Mouse (Mus musculus) limb, embryonic 11.5 days (tissue): ENCODE measurements around the gene Mcpt4. TPM values are rescaled to one million over a fixed set of nuclear protein-coding genes. Genes with fewer than 3 reads are reported as not detected.
"Not testable (repeated sequence)": the region's sequence is repeated elsewhere in the genome, so short reads cannot be mapped to it uniquely, and the experiment has no call there.

Source experiments
- ATAC-seq: fragments of 200-750 bp; cut with Nextera tagmentation; 2 replicates; pipeline ENCODE4 v1.8.0; 2017; ENCODE audit warnings: low read depth; ENCODE audit not compliant: insufficient number of reproducible peaks, low FRiP score, low TSS enrichment
- DNase-seq: peaks from one replicate; pipeline ENCODE4 v3.0.0-alpha.2; 2015; ENCODE audit warnings: low spot score
- H3K27ac ChIP-seq: fragments of 300-500 bp; sonication (generic); replicated peaks from 2 replicates; pipeline ENCODE4 v1.5.1; 2014; ENCODE audit warnings: low read depth, mild to moderate bottlenecking, low read length
- H3K27me3 ChIP-seq: fragments of 300-500 bp; sonication (generic); 2 replicates; pipeline ENCODE4 v1.6.1; 2014; ENCODE audit warnings: mild to moderate bottlenecking, low read length, mixed read lengths; ENCODE audit not compliant: control insufficient read depth, insufficient read depth
- H3K36me3 ChIP-seq: fragments of 300-500 bp; sonication (generic); 2 replicates; pipeline ENCODE4 v1.6.1; 2014; ENCODE audit warnings: mild to moderate bottlenecking, low read length, moderate library complexity, mixed read lengths; ENCODE audit not compliant: control insufficient read depth, insufficient read depth
- H3K4me1 ChIP-seq: fragments of 300-500 bp; sonication (generic); 2 replicates; pipeline ENCODE4 v1.6.1; 2014; ENCODE audit warnings: low read length, mixed read lengths; ENCODE audit not compliant: control insufficient read depth, insufficient read depth
- H3K4me2 ChIP-seq: fragments of 300-500 bp; sonication (generic); 2 replicates; pipeline ENCODE4 v1.6.1; 2014; ENCODE audit warnings: low read depth, mild to moderate bottlenecking, moderate library complexity; ENCODE audit not compliant: severe bottlenecking
- H3K4me3 ChIP-seq: fragments of 300-500 bp; sonication (generic); 2 replicates; pipeline ENCODE4 v1.5.1; 2014; ENCODE audit warnings: low read depth, low read length
- H3K9ac ChIP-seq: fragments of 300-500 bp; sonication (generic); 2 replicates; pipeline ENCODE4 v1.6.1; 2014; ENCODE audit warnings: mild to moderate bottlenecking, low read length
- H3K9me3 ChIP-seq: fragments of 300-500 bp; sonication (generic); 2 replicates; pipeline ENCODE4 v1.6.1; 2016; ENCODE audit warnings: low read length; ENCODE audit not compliant: control insufficient read depth
- WGBS: fragments of 180-500 bp; shearing (Covaris S2); extraction: QIAGEN DNeasy Blood & Tissue Kit; methylation state at CpG from one replicate; pipeline ENCODE4 v1.1.7; 2014; 5-methylcytosine and 5-hydroxymethylcytosine counted together
- polyA plus RNA-seq: library from polyadenylated mRNA; unstranded; fragments of >200 nt; fragmentation: Nextera tagmentation; extraction: Ambion mirVana; gene quantifications from 2 replicates; pipeline ENCODE4 v1.2.1, GENCODE M21; 2014

Mcpt4 gene
- polyA plus RNA-seq, 1 experiment from 2014 or later = not detected

DNA sequence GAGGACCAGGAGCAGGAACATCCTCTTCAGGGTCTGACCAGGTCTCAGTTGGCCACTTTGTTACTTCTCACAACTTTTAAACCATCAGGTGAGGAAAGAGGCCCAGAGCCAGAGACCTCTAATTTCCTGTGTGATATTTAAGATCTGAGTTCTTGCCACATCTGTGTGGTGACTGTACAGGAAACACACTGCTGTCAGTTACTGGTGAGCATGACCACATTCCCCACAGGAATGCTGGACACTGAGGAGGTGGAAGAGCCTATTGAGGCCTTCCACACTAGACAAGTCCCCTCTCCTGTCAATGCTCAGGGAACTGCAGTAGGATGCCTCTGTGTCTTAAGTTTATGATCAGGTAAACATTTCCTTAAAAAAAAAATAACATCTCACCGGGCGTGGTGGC is 23.1 kb upstream of the Mcpt4 start, which contains the start of gene Mcpt8:
Mcpt8 (minus strand) TSS at position 107 of the 400 bp plus-strand sequence.
- Histone ChIP-seq H3K9ac (no peak within 1 kb of the TSS), H3K36me3 (no peaks in the 10 kb centered on the region), H3K4me2 (no peak within 1 kb of the TSS), H3K27me3 (no peaks in the 10 kb centered on the region), H3K27ac (no peak within 1 kb of the TSS), H3K4me1 (no peaks in the 10 kb centered on the region), H3K9me3 (no peaks in the 10 kb centered on the region), H3K4me3 (no peak within 1 kb of the TSS)
- ATAC-seq (no peak), DNase-seq (no peak)
- 91% methylated on average over 2 of the region's 2 CpGs for WGBS

DNA sequence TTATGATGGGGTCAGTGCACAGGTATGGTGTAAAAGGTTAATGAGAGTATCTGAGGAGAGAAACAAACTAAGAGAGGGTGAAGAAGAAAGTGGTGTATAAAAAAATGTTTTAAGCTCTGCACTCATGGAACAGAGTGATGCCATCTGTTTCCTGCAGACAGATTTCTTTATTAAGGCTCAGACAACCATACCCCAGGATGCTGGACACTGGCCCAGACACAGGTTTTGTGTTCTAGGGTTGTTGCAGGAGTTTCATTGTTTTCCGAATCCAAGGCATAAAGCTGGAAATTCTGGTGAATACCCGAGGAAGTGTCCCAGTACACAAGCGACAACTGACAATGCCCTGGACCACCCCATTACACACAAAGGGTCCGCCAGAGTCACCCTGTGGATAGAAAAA is 19.9 kb upstream of the Mcpt4 start:
- no peak overlapping the region for H3K4me2 ChIP-seq
- no peak overlapping the region for H3K4me3 ChIP-seq
- no peaks in the 10 kb centered on the region for H3K36me3 ChIP-seq
- H3K27me3 ChIP-seq = no peaks in the 10 kb centered on the region
- ATAC-seq = no peak
- no peak overlapping the region for H3K9ac ChIP-seq
- H3K9me3 ChIP-seq = no peaks in the 10 kb centered on the region
- WGBS = 89% methylated on average over 4 of the region's 4 CpGs
- no peak for DNase-seq
- no peak overlapping the region for H3K27ac ChIP-seq
- H3K4me1 ChIP-seq = no peaks in the 10 kb centered on the region

DNA sequence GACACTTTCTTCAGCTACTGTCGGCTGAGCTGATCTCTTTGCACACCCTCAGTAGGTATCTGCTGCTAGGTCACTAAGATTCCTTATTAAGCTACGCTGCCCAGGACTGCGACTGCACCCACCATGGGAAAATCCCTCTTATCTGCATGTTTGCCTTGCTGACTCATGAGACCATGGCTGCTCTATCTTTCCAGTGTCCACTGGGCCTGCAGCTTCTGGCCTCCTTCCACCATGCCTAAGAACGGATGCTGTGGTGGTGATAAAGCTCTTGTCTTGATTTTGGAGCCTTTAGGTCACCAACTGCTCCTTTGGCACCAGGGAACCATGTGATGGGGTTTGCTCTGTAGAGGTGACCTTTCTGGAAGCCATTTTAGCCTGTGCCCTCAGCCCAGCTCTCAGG is 4.4 kb downstream of the Mcpt4 start:
- DNase-seq (no peak), ATAC-seq (no peak)
- 89% methylated on average over 4 of the region's 4 CpGs for whole genome bisulfite sequencing
- Histone ChIP-seq H3K4me1 (no peaks in the 10 kb centered on the region), H3K9ac (no peak overlapping the region), H3K4me2 (no peak overlapping the region), H3K4me3 (no peak overlapping the region), H3K9me3 (no peaks in the 10 kb centered on the region), H3K27ac (no peak overlapping the region), H3K36me3 (no peaks in the 10 kb centered on the region), H3K27me3 (no peaks in the 10 kb centered on the region)

DNA sequence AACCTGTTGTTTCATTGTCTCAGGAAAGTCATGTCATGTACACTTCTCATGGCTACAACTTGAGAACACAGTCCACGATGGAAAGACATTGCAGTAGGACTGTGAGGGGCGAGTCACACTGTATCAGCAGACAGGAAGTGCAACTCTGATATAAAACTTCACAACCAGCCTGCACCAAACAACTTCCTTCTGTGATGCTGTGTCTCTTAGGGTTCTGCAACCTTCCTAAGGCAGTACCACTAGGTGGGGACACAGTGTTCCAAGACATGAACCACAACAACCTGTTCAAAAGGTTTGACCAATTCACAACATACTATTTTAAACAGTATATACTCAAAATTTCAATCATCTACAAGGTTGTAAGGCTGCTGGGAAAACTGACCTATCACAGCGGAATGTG is 6.7 kb downstream of the Mcpt4 start:
- DNase-seq (no peak), ATAC-seq (no peak)
- Histone ChIP-seq H3K4me2 (no peak overlapping the region), H3K9ac (no peak overlapping the region), H3K36me3 (no peaks in the 10 kb centered on the region), H3K27ac (no peak overlapping the region), H3K27me3 (no peaks in the 10 kb centered on the region), H3K9me3 (no peaks in the 10 kb centered on the region), H3K4me1 (no peaks in the 10 kb centered on the region), H3K4me3 (no peak overlapping the region)
- WGBS = 80% methylated on average over 3 of the region's 3 CpGs

DNA sequence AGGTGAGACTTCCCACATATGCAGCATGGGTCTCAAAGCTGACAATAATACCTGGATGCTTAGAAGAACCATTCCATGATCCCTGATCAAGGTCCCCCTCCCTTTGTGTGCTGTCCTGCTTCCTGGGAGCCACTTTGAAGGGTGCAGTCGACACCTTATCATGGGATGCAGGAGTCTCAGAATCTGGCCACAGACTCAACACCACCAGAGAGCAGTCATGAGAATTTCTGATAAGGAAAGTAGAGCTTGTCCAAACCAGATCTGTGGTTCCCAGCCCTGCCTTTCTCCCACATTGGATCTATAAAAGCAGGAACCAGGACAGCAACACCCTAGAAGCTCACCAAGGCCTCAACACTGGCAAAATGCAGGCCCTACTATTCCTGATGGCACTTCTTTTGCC is 20.3 kb downstream of the Mcpt4 start, which contains the start of gene Mcpt2:
Mcpt2 (plus strand) TSS at position 250 of the 400 bp plus-strand sequence.
- not testable (repeated sequence) for DNase-seq, H3K27ac ChIP-seq, H3K4me1 ChIP-seq, H3K27me3 ChIP-seq, H3K36me3 ChIP-seq, H3K9me3 ChIP-seq, H3K4me2 ChIP-seq, H3K9ac ChIP-seq, ATAC-seq, H3K4me3 ChIP-seq
- WGBS = 89% methylated on average over 1 of the region's 1 CpGs

DNA sequence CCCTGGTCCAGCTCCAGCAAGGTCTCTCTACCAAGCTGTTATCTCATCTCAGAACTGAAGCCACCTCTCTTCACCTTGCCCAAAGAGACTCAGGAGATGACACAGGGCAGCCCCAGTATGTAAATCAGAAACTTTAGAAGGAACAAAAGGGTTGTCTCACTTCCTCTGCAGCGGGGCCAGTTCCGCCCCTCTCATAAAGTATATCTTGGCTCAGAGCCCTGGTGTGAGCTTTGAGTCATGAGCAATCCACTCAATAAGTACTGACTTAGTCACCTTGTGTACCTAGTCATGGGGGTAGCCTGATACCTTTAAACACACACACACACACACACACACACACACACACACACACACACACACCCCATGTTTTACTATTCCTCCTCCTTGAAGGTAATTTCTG is 27.7 kb downstream of the Mcpt4 start:
- no peaks in the 10 kb centered on the region for H3K4me1 ChIP-seq
- no peaks in the 10 kb centered on the region for H3K9me3 ChIP-seq
- 84% methylated on average over 2 of the region's 2 CpGs for WGBS
- H3K36me3 ChIP-seq = no peaks in the 10 kb centered on the region
- H3K27ac ChIP-seq = no peak overlapping the region
- no peak overlapping the region for H3K4me2 ChIP-seq
- H3K4me3 ChIP-seq = no peak overlapping the region
- H3K27me3 ChIP-seq = no peaks in the 10 kb centered on the region
- DNase-seq (no peak), ATAC-seq (no peak)
- no peak overlapping the region for H3K9ac ChIP-seq

DNA sequence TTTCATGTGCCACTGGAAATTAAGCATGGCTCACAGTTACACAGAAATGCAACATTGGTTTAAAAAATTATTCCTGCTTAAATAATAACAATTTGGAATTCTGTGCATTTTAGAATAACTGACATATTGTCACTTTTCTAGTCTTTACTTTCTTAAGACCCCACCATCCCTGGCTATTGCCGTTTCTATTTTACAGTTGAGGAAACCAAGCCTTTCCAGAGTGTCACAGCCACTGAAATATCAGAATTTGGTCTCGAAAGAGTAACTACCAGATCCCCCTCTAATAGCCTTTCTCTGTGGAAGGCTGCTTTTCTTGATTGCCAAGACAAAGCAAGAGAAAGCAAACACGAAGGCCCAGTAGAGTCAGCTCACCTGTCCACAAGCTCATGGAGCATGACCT is 31.7 kb downstream of the Mcpt4 start, which contains the start of gene Mcpt9:
Mcpt9 (minus strand) TSS at position 101 of the 400 bp plus-strand sequence.
- H3K9me3 ChIP-seq = not testable (repeated sequence)
- 92% methylated on average over 3 of the region's 3 CpGs for WGBS

DNA sequence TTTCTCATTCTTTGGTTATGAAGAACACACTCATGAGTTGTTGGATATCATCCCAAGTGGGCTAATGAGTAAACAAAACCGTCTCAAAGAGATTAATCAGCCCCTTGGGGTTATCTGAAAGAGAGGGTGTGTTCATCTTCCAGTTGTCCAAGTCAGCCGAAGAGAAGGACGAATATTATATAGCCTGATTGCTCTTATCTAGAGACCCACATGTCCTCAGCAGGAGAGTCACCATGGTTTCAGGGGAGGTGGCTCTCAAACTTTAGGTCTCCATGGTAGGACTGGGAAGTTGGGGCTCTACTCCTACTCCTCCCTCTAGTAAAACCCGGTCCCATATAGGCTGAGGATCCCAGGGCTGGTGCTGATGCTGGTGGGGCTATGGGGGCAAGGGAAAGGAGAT is 40.8 kb downstream of the Mcpt4 start:
- H3K27ac ChIP-seq, H3K27me3 ChIP-seq, H3K4me2 ChIP-seq, DNase-seq, H3K9me3 ChIP-seq, H3K4me1 ChIP-seq, H3K9ac ChIP-seq, H3K4me3 ChIP-seq, H3K36me3 ChIP-seq, ATAC-seq: not testable (repeated sequence)
- WGBS = 83% methylated on average over 3 of the region's 4 CpGs

More for the DNA sequence above, 31.7 kb downstream of the Mcpt4 start, which contains the start of gene Mcpt9:
- not testable (repeated sequence) for DNase-seq, H3K36me3 ChIP-seq, ATAC-seq, H3K4me1 ChIP-seq, H3K4me2 ChIP-seq, H3K4me3 ChIP-seq, H3K27me3 ChIP-seq, H3K9ac ChIP-seq, H3K27ac ChIP-seq

DNA sequence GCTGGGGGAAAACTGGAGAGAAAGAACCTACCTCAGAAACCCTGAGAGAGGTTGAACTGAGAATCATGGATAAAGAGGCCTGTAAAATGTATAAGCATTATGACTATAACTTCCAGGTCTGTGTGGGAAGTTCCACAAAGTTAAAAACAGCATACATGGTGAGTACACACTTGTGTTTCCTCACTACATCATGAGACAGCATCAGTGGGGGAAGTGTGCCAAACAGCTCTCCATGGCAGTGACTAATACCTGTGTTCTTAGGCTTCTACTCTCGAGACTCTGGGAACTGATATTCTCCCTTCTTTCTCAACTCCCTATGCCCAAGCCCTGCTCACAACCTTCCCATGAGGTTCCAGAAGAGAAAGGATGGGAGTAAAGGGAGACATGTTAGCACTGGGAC is 42.7 kb downstream of the Mcpt4 start:
- no peak overlapping the region for H3K4me3 ChIP-seq
- no peak for ATAC-seq
- DNase-seq = no peak
- no peak overlapping the region for H3K27ac ChIP-seq
- no peak overlapping the region for H3K9ac ChIP-seq
- no peaks in the 10 kb centered on the region for H3K4me1 ChIP-seq
- no peaks in the 10 kb centered on the region for H3K27me3 ChIP-seq
- H3K36me3 ChIP-seq = no peaks in the 10 kb centered on the region
- no peaks in the 10 kb centered on the region for H3K9me3 ChIP-seq
- H3K4me2 ChIP-seq = no peak overlapping the region
- 72% methylated on average over 1 of the region's 1 CpGs for WGBS
